Mouse (Mus musculus) lung, postnatal 36 days (tissue): Measurements from ENCODE around the gene Id1.
A peak's percentile ranks its signal among the peaks of the same experiment; 100 is the strongest.

Experiments
- DNase-seq: peaks from one replicate; pipeline ENCODE4 v3.0.0; 2022; ENCODE audit warnings: mixed read lengths

The Id1 gene

DNA sequence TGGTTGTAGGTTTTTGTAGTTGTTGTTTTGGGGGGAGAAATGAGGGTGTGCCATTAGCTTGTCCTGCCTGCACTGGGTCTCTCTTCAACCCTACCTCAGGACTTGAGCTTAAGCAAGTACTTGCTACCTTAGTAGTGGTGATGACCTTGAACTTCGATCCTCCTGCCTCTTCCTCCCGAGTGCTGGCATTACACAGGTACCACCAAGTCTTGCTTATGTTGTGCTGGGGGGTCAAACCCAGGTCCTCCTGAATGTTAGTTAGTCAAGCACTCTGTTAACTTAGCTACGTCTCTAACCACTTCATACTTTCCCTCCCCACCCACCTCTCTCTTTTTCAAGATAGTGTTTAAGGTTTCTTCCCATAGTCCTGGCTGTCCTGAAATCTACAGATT, 11.7 kb upstream of the Id1 start:
- DNase-seq, result no peak

DNA sequence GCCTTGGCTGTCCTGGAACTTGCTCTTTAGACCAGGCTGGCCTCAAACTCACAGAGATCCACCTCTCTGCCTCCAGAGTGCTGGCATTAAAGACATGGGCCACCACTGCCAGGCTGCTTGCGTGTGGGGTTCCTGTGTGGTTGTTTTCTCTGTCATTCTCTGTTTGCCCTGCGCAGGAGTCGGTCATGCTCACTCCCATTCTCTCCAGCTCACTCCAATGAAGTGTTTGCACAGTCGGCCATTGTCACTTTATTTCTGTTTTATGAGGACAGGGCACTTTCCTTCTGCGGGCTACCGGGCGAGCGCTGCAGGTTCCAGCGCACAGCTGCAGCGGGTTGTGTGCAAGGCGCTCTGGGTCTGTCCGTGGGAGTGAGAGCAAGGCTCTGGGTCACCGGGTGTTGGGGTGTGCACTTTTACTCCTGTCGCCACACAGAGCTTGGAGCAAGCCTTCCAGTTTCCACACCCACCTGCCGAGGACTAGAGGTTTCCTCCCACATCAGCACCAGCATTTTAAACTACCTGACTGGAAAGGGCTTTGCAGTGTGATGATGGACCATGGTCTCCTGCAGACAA, 10.8 kb upstream of the Id1 start:
- peak; percentile 64 for DNase-seq

DNA sequence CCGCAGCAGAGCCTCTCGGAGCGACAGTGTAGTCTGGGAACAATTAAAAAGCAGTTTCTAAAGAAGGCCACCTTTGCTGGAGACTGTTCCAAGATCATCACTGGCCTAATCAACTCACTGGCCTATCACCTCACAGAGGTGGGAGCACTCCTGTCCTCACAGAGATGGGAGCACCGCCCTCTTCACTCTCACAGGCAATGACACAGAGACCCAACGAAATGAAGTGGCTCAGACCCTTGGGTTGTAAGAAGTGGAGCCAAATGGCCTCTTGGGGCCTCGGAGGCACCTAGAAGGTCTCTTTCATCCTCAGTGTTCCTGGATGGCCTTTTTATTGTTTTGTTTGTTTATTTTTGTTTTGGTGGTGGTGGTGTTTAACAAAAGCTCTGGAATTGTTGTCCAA, 9.8 kb upstream of the Id1 start:
- no peak for DNase-seq

DNA sequence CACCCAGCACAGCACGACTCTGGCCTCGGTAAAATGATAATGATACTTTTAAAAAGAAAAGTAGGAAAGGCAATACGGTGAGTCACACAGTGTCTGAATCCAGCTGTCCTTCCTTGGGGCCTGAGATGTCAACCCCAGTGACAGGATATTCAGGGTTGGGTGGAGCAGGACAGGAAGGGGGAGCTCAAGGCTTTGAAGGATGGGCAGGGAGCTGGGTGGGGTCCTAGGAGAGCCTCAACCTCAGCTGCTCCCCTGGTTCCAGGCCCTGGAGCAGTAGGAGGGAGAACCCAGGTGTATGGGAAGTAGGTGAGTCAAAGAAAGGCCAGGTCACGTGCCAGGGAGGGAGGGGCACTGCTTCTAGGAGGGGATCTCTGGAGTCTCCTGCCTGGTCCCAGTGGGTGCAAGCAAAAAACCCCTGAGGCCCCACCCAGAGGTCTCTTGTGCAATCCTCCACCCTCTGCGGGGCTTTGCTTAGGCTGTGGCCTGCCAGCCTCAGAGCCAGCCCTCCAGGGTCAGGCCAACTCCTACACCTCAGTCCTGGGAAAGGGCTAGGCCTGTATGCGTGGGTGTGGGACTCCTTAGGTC, 9.2 kb upstream of the Id1 start:
- no peak for DNase-seq

DNA sequence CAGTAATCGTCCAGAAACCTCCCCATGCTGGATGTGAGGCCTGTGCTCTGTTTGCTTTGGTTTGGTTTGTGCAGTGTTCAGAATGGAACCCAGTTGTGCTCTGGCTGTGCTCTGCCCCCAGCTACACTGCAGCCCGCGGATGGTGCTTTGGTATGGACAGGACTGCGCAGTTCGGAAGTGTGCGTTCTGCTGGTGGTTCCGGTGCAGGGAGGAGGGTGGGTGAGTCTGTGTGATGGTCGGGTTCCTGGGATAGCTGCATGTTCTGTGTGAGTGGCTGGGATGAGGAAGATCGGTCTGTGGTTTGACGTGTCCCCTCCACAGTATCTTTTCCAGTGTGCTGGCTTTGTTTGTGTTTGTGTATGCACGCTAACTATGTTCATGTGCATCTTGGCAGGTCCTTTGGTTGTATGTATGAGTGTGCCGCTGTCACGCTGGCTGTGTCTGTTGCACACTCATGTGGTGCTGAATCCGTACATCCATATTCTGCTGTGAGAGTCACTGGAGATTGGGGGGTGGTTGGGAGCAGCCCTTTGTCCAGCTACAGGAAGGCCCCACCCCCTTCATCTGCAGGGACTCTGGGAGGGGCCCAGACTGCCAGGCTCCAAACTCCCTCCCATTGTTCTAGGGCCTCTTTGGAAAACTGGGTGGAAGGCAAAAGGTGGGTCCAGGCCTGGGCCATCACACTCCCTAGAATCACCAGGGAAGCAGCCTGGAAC, 8.1 kb upstream of the Id1 start:
- peak; percentile 85 for DNase-seq

DNA sequence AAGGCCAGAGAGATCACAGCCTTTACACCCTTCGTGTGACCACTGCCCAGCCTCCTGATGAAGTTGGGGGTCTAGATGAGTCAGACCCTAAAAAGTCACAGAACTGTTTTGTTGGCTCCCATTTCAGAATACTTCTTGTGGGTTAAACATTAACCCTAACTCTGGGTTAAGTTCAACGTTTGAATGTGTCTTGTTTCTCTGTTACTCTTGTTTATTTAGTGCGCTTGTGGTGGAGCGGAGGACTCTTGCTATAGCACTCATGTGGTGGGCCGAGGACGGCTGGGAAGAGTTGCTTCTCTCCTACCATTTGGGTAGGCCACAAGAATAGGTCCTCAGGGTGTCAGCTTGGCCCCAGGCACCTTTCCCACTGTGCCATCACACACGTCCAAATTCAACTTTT, 7.5 kb upstream of the Id1 start:
- DNase-seq, result no peak

DNA sequence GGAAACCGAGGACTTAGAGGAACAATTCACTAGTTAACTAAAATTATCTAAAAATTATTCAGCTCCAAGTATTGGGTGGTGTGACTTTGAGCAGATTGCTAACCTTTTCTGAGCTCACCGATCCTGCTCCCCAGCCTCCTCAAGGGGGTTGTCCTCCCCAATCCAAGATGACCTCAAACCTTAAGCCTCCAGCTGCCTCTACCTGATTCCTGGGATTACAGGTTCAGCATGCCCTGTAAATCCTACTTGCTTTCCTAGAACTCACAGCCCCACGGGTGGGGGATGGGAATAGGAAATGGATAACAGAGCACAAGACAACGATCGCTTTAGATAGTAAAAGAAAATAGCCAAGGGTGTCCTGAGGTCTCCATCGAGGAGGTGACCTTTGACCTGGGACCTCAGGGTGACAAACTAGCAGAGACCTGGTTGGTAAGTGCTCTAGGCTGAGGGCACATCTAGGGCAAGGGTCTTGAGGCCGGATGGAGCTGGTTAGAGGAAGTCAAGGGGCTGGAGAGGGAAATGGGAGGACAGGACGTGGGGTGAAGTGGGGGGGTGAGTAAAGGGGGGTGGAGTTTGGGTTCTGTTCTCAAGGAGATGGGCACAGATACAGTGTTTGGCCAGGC, 6.9 kb upstream of the Id1 start:
- DNase-seq, result no peak

DNA sequence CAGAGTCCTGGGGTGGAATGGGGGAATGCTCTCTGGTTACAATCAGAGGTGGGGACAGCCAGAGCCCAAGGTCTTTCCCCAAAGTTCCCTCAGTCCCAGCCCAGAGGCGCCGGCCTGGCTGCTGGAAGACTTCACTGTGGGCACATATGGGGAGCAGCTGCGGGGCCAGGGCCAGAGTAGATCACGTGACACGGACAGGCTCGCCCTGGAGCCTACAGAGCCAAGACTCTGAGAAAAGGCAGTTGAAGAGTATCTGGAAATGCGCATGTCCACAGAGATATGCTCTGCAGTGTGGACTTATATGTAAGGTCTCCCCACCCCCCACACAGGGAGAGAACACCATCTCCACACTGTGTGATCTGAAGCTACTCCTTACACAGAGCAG, 6.4 kb upstream of the Id1 start:
- peak; percentile 57 for DNase-seq

DNA sequence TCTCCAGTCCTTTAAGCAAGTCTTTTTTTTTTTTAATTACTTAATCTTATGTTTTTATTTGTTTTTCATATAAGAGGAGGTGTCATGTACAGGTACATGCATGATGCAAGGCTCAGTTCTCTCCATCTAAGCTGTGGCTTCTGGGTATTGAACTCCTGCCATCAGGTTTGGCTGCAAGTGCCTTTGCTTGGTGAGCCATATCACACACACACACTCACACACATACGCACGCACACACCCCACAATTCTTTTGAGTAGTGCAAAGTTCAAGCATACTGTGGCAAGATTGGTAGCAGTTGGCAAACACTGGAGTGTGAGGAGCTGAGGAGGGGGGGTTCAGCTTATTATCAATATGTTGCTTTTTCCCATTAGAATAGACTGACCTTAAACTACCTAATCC, 2.9 kb upstream of the Id1 start:
- DNase-seq, result no peak

DNA sequence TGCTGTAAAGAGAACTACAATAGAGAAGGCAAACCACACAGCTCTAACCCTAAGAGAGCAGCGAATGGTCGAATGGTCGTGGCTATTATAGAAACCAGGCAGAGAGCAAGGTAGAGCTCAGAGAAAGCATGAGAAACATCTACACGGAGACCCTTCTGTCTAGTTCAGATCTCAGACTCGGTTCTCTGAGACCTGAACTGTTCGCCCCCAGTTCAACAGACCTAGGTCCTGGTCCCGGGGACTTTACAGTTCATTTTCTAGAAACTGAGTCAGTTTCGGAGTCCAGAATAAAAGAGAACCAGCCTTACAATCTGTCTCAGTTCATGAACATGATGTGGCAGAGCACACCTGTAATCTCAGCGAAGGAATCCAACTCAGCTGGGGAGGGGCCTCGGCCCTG, 1.6 kb upstream of the Id1 start:
- no peak for DNase-seq

DNA sequence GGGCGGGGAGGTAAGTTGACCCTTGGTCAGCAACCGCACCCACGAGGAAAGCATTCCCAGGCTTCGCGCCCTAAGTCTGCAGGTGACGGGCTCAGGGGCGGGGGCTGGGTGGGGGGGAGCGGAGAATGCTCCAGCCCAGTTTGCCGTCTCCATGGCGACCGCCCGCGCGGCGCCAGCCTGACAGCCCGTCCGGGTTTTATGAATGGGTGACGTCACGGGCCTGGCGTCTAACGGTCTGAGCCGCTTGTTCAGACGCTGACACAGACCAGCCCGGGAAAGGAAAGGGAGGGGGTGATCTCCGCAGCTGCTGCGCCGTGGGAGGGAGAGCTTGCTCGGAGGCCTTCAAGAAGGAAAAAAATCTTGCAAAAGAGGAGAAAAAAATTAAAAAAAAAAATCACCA, 1.1 kb upstream of the Id1 start:
- DNase-seq, result peak; percentile 98

DNA sequence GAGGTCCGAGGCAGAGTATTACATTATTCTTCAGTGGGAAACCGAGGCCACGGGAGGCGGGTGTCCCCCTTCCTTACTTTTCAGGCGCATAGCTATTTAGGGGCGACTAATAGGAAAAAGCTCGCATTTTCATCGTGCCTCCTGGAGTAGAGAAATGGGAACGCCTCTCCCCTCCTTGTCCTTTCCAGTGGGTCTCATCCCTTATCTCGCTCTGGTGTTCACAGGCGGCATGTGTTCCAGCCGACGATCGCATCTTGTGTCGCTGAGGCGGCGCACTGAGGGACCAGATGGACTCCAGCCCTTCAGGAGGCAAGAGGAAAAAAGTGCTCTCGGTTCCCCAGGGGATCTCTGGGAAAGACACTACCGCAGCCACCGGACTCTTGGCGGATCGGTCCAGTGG, 697 bp downstream of the Id1 start:
- peak; percentile 52 for DNase-seq

DNA sequence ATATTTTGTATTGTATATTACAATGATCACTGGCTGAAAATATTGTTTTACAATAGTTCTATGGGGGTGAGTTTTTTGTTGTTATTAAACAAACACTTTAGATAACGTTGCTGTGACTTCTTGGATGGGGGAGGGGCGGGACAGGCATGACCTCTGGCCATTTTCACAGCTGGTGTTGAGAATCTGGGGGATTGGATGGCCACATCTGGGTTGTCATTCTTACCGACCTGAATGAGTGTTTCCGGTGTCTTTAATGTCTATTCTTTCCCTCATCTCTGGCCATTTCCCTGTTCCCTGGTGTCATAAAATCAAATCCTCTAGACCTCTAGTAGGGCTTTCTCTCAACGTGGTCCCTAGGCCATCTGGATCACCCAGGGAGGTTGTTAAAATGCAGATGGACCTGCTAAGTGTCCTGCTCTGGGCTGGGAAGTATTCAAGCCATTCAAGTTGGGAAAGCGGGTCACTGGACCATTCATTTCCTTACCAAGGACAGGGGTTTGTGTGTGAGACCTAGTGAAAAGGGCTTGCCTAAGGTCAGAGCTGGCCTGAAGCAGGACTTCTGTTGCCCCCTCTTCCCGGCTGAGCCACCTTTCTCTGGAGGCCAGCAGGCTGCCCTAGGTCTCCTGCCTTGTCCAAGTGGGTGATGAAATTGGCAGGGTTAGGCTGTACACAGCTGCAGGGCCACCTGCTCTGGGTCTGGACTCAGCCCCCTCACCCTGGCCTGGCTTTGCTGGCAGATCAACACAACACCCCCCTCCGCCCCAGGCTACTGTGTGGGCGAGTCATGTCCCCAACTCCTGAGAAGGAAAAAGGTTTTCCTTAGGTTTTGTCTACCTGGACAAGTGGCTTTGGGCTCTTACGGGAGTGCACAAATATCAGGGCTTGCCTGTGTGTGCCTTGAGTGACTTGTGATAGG, 1.5 kb downstream of the Id1 start:
- DNase-seq, result peak; percentile 46

DNA sequence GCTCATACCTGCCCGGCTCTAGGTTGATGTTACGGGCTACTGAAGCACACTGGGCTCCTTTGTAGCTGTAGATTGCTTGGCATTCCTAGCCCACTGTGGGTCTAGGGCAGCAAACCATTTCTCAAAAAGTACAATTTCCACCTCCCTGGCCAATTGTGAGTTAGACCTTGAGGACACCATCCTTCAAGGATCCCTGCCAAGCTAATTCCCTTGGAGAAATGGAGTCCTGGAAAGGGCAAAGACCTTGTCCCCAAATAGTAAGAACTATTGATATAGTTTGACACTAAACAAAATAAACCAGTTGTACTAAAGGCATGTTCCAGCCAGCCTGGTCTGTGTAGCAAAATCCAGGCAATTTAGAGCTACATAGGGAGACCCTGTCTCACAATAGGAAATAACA, 2.3 kb downstream of the Id1 start:
- no peak for DNase-seq

DNA sequence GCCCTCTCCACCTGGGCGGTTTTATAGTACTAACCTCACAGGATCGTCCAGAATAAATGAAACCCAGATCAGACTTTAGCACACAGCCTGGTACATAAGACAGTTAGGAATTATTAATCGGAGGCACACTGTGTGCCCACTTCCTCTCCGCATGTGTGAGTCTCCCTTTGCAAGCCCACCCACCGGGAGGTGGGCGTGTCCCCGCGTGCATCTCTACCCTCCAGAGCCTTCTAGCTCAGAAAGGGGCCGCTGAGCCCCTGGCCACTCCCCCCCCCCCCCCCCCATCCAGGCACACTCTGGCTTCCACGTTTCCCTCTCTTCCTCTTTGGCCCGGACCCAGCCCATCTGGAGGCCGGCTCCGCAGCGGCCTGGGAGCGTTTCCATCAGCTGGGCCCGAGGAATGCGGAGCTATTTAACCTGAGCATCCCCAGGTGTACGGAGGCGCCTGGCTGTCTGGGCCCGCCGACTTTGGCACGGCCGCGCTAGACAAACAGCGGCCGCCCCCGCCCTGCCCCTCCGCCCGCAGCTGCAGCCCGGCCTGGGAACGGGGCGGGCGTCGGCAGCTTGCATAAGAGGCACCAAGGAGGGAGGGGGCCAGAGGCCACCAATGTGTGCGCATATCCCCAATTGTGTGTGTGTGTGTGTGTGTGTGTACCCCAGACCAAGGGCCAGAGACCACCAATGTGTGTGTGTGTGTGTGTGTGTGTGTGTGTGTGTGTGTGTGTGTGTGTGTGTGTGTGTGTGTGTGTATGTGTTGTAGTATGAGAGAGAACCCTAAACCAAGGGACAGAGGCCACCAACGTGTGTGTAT, 3.2 kb downstream of the Id1 start:
- DNase-seq, result peak; percentile 86

DNA sequence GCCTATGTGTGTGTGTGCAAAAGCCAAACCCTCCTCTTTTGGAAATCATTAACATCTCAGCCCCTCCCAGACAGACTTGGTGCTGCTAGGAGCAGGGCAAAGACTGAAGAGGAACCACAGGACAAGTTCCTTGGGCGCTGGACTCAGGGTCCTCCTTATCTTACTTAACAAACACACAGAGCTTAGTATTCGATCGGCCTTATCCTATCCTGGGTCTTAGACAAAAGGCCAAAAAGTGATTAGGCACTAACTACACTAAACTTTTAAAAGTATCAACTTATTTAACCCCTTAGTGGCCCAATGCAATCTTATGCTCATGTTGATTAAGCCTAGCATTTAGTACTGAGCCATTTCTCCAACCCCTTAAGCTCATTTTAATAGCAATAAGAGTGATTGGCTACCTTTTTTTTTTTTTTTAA, 3.8 kb downstream of the Id1 start:
- DNase-seq, result peak; percentile 75

DNA sequence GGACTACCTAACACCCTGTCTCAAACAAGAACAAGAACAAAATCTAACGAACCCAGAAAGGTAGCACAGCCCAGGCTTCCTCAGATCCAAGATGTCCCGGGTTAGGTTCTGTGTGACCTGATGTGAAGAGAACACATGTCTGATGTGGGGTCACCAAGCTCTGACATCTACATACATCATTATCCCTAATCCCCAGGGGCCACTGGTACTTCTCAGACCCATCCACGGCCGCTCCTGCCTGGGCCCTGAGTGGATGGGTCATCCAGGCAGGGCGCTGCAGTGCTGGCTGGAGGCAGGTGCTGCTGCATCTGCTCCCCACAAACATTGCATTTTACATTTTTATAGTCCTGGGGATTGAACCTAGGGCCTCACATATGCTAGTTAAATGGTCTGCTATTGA, 4.4 kb downstream of the Id1 start:
- DNase-seq, result no peak

DNA sequence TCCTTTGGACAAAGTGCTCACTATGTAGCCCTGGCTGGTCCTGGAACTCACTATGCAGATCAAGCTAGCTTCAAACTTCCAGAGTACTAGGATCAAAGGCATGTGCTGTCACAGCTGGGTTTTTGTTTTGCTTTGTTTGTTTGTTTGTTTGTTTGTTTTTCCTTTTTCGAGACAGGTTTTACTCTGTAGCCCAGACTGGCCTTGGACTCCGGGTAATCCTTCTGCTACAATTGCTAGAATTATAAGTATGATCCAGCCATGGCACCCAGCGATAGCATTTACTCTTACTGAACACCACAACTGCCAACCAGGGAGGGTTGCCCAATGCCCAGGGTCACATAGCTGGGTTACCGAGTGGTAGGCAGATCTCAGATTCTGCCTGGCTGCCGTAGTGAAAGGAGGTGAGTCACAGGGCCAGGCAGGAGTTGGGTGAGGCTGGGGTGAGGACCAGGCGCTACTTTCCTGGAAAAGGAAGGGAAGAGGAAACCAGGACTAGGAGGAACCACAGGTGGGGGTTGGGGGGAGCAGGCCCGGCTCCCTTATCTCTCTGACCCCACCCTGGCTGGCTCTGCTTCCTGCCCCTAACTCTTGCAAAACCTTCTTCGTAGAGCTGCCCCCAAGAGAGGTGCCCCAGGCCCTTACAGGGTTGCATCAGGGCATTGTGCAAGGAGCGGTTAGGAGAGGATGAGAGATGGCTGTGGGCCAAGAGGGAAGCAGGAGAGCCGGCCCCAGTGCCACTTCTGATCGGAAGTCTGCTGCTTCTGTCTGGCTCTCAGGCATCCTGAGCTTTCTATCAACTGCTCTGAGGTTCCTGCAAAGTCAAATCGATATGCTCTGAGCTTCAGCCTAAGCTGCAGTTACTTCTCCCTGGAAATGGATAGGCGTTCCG, 5.3 kb downstream of the Id1 start:
- DNase-seq, result peak; percentile 95

DNA sequence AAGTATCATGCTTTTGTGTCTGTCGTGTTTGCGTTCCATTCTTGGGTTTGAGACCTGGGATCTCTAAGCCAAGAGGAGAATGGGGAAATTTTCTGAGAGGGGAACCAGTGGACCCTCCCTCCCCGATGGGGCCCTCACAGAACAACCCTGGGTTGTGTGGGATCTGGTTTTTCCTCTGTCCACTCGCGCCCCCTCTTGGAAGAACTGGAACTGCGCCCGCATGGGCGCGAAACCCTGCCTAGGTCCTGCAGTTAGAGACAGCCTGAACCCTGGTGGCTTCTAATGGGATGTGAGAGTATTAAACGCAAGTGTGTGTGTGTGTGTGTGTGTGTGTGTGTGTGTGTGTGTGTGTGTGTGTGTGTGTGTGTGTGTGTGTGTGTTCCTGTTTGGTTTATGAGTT, 6.4 kb downstream of the Id1 start:
- DNase-seq, result peak; percentile 90

DNA sequence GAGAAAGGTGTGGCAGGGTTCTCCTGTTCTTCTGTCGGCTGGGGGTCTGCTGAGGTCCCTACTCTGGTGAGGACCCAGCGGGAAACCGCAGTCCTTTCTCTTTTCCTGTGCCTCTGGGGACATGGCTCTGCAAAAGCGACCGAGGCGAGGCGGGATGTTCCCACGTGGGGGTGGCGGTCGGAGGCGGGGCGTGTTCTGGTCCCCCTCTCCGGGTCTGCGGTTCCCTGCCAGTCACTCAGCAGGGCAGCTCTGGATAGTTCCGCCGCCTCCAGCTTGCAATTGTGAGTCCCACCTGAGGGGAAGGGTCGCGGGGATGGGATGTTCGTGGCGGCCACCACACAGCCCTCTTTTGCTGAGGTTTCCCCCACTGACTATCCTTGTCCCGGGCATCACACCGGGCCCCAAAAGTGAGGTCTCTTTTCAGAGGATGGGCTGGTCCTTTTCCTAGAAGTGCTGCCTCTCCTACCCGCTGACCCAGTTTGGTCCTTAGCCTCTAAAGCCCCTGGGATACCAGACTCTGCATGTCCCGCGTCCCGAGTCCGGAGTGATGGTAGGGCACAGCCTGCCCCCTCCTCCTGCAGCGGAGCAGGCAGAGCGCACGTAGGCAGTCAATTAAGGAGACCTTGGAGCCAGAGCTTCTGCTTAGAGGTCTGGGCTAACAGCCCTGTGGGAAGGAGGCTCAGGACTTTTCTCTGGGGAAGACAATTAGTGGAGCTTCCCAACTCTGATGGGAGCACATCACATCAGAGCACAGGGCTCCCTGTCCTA, 18.1 kb downstream of the Id1 start, which contains the start of gene Cox4i2:
Gene Cox4i2, plus strand, starts transcription at position 230 of the 768 bp plus-strand sequence.
- peak; percentile 50 for DNase-seq
